Mouse (Mus musculus): ENCODE results near the gene Ahdc1.
A peak's percentile ranks its signal among the peaks of the same experiment; 100 is the strongest.

The Ahdc1 gene

GRCm38 (mm10) chr4:133040241-133040904, 29.3 kb downstream of the Ahdc1 start:
- DNase-seq, result no peak

GRCm38 (mm10) chr4:133042244-133042643, 31.2 kb downstream of the Ahdc1 start:
- no peak for DNase-seq

GRCm38 (mm10) chr4:133042651-133043635, 31.9 kb downstream of the Ahdc1 start:
- DNase-seq, result peak; percentile 66

- peak; percentile 74 for DNase-seq
Observed at GRCm38 (mm10) chr4:133043798-133044646, 33.0 kb downstream of the Ahdc1 start.

GRCm38 (mm10) chr4:133044647-133045094, 33.6 kb downstream of the Ahdc1 start:
- DNase-seq, result no peak

- DNase-seq, result no peak
Observed at GRCm38 (mm10) chr4:133045771-133046474, 34.9 kb downstream of the Ahdc1 start.

- no peak for DNase-seq
Observed at GRCm38 (mm10) chr4:133046691-133047352, 35.8 kb downstream of the Ahdc1 start.

- DNase-seq, result no peak
Observed at GRCm38 (mm10) chr4:133047353-133048105, 36.5 kb downstream of the Ahdc1 start.

- peak; percentile 77 for DNase-seq
Observed at GRCm38 (mm10) chr4:133049071-133049920, 38.2 kb downstream of the Ahdc1 start.

GRCm38 (mm10) chr4:133050196-133050836, 39.3 kb downstream of the Ahdc1 start:
- DNase-seq, result no peak

- DNase-seq, result no peak
Observed at GRCm38 (mm10) chr4:133050837-133051549, 39.9 kb downstream of the Ahdc1 start.

GRCm38 (mm10) chr4:133051550-133051865, 40.4 kb downstream of the Ahdc1 start:
- DNase-seq, result no peak

- DNase-seq, result no peak
Observed at GRCm38 (mm10) chr4:133052029-133052745, 41.1 kb downstream of the Ahdc1 start.

GRCm38 (mm10) chr4:133052995-133053572, 42.0 kb downstream of the Ahdc1 start:
- DNase-seq, result peak; percentile 32

GRCm38 (mm10) chr4:133054530-133054929, 43.5 kb downstream of the Ahdc1 start:
- DNase-seq, result no peak

- peak; percentile 31 for DNase-seq
Observed at GRCm38 (mm10) chr4:133055163-133055951, 44.3 kb downstream of the Ahdc1 start.
